Mouse (Mus musculus): ENCODE measurements around the gene Gnat2.
A peak's percentile ranks its signal among the peaks of the same experiment; 100 is the strongest.

Gene Gnat2

DNA sequence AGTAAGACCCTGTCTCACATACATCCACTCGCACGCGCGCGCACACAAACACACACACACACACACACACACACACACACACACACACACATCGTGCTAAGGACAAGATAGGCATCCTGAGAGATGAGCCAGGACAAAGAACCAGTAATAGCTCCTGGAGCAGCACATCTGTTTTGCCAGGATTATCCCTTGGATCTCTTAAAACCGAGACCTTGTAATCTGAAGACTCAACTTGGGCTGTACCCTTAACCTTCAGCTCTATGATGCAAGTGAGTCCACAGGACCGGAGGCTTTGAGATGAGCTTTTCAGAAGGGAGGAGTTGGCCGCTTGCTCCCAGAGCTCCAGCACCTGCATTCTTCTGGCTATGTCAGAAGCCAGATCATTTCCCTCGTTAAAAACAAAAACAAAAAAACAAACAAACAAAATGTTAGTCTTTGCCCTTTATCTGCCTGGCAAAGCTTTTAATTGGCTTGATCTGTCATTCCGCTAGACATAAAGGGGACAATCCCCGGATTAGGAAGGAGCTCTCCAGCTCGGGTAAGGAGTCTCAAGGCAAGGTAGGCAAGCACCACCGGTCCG is at the start of gene Gnat2:
Gnat2 (plus strand) TSS at position 254 of the 580 bp plus-strand sequence.
- no peak for DNase-seq (ENCODE audit: low spot score)

DNA sequence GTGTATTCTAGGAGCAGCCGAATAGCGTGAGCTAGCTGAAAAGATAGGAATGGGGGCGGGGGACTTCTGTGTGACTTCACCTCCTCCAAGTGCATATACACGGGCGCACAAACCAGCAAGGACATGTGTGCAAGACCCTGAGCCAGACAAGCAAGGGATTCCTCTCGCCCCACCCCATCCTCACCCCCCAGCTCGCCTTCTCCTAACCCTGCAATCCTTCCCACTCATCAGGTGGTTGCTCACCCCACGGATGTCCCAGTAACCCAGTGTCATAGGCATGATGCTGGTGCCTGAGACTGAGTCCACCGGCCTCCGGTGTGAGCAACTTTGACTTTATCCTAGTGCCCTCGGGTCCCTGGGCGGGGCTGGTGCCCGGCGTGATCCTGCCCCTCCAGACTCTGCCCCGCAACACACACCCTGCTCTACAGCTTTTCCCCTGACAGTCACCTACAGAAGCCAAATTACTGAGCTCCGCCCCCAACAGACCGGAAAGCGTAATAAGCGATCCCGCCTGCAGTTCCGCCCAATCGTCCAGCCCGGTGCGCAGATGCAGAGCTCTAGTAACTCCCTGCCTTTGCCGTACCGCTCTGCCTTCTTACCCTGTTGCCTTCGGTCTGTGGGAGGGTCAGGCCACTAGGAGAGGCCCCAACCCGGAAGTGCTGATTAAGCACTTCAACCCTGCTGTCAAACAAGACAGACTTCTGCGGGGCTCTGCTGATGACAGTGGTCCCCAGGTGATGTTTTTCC is 48.0 kb upstream of the Gnat2 start, which contains the start of gene Gstm4:
Gstm4 (minus strand) TSS at position 501 of the 747 bp plus-strand sequence.
- peak; percentile 88 for DNase-seq (ENCODE audit: low spot score)

DNA sequence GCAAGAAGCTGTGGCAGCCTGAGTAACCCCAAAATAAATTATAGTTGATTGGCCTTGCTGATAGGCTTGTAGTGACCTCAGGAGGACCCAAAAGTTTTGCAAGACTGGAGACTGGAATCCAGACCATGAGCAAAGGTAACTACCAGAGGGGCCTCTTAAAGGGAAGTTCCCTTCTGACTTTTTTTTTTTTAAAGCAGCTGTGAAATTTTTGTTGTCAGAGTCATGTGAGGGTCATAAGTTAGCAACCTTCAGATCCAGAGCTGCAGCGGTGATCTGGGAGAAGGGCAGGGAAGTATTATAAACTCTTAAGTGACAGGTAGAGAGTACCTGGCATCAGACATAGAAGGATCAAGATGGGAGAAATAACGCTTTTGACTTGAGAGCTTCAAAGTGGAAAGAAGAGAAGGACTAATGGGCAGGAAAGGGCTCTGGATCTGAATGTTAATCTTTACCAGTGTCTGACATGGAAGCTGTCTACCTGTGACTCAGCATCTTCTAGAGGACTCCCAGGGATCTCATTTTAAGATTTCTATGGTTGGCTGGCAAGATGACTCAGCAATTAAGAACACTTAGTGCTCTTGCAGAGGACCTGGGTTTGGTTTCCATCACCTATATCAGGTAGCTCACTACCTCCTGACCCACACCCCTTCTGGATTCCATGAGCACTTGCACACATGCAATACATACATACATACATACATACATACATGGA is 45.5 kb upstream of the Gnat2 start:
- no peak for DNase-seq (ENCODE audit: low spot score)

DNA sequence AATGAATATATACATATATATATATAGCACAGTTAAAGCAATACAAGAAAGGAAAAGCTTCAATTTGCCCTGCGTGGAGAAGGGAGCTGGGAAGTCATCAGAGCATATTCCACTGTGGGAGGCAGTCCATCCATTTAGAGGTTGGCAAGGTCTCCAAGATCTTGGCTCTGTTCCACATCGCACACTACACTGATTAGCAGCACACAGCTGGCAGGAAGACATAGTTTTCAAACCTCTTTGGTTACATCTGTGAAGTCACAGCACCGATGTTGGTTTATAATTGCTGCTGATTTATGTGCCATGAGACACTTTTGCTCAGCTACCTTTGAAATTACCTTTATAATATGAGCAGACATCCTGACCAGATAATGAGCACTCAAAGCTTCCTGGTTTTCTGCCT is 44.3 kb upstream of the Gnat2 start:
- DNase-seq (ENCODE audit: low spot score): no peak

DNA sequence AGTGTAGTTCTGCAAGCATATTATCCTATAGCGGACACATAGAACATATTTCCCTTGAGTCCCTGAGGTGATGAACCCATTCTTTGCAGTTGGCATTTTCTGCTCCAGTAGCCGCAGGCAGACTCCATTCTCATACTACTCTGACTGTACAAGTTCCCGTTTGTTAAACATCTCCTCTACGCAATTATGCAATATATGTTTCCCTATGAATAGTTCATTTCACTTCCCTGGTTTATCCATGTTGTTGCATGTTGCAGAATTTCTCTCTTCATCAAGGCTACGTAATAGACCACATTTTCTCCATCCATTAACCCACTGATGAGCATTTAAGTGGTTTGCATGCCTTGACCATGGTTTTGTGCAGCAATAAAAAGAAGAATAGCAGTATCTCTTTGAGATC is 42.1 kb upstream of the Gnat2 start:
- no peak for DNase-seq (ENCODE audit: low spot score)

DNA sequence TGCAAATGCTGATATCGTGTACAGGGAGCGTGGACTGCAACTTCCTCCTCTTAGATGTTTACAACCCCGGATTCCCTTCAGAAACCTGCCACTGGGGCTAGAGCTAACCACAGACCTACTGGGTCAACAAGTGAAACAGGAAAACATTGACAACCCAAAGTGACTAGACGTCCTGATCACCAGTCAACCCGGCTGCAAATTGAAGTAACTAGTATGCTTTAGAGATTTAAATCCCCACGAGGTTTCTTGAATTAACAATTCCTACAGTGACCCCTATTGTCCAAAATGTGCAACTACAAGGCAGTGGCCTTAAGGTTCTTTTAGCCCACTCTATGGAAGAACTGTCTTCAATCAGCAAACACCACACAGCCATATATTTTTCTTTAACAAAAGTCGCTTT is 31.2 kb upstream of the Gnat2 start:
- peak; percentile 75 for DNase-seq (ENCODE audit: low spot score)

DNA sequence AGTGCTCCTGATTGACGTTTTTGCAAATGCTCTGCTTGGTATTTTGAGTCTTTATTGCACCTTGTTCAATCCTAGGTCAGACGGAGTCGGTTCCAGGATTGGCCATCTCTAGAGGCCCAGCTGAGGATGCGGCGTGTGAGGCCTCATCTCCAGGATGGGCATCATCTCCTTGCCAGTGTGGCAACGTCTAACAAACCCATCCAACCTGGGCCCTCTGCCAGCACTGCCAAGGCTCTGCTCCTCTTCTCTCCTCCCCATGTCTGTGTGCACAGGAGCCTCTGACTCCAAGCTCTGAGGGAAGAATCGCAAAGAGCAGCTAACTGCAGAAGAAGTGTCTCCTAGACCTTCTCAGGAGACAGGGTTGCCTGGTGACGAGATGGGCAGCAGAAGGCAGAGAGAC is 29.9 kb upstream of the Gnat2 start:
- DNase-seq (ENCODE audit: low spot score): no peak

DNA sequence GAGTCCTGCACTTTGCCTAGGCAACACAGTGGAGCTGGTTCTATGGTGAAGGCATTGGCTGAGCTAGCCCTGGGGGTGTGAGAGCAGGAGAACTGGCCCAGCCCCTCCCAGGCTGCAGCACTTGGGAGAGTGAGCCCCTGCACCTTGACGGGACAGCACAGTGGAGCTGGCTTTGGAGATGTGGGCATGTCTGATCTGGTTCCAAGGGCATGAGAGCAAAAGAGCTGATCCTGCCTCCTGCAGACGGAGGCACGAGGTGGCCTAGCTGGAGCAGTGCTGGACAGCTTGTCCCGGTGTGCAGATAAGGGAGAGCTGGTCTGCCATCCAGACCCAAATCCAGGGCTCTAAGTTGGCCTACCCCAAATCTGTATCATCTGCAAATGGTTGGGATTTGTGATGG is 27.9 kb upstream of the Gnat2 start:
- DNase-seq (ENCODE audit: low spot score): no peak

DNA sequence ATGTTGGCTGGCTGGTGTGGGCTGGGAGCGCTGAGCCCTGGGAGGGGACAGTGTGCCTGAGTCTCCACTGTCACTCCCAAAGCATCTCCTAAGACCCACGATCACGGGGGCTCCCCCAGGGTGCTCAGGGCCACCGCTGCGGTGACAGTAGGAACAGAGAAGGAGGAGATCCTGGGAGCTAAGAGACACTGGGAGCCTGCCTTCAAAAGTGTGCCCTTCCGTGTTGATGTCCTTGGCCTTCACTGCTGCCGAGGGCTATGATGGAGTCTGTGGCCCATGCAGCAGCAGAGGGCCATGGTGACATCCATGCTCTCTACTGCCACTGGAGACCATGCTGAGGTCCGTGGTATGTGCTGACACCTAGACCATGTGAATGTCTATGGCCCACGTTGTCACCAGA is 27.0 kb upstream of the Gnat2 start:
- DNase-seq (ENCODE audit: low spot score): no peak

DNA sequence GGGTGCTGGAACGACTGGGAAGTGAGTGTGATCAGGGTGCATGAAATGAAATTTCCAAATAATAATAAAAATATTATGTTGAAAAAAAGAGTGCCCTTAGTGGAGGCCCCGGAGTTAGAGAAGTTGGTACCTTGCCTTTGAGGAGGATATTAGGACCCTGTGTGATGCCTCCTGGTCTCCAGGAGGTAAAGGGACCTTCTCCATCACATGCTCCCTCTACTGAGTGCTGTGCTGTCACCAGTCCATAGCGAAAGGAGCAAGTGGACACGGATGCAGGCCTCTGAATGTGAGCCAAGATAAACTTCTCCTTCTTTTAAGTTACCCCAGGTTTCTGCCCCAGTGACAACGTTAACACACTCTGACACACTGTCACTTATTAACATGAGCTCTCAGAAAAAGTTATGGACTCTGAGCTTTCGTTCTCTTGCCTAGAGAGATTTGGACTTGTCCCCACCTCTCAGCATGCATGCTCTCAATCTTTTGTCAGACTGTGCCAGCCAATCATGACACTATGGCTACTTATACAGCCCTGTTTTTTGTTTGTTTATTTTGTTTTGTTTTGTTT is 25.1 kb upstream of the Gnat2 start:
- DNase-seq (ENCODE audit: low spot score): no peak

DNA sequence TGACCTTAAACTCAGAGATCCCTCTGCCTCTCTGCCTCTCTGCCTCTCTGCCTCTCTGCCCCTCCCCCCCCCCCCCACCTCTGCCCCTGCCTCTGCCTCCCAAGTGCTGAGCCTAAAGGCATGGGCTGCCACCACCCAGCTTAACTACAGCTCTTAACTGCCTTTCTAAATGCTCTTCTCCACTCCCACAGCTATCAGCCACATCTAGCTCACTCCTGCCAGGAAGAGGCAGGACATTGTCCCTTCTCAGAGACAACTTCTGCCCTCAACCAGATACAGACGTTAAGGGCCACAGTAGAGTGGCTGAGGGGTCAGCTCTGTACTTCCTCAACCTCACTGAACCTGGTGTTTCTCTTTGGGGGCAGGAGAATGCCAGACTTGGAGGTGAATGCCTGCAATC is 23.8 kb upstream of the Gnat2 start:
- no peak for DNase-seq (ENCODE audit: low spot score)

DNA sequence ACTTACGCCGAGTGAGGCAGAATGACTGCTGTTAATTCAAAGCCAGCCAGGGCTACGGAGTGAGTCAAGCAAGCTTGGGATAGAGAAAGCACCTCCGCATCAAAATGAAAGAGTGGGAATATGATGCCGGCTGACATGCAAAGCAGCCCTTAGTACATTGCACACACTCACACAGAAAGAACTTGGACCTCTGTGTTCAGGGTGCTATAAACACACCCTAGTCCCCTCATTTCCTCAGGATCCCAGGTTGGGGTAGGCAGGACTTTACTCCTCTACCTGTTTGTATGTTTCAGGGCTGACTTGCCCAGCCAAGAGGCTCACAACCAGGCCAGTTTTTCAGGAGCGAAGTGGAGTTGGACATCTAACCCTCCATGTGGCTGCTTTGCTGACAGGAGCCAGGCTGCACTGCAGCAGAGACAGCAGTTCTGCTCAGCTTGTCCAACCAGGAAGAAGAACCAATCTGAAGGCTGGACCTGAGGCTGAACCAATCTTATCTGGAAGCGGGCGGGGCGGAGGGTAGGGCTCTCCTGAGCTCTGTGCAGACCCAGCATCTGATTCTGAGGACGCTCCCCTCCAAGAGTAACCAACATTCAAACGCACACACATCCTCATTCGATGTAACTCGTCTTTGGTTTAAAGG is 23.2 kb upstream of the Gnat2 start:
- no peak for DNase-seq (ENCODE audit: low spot score)

DNA sequence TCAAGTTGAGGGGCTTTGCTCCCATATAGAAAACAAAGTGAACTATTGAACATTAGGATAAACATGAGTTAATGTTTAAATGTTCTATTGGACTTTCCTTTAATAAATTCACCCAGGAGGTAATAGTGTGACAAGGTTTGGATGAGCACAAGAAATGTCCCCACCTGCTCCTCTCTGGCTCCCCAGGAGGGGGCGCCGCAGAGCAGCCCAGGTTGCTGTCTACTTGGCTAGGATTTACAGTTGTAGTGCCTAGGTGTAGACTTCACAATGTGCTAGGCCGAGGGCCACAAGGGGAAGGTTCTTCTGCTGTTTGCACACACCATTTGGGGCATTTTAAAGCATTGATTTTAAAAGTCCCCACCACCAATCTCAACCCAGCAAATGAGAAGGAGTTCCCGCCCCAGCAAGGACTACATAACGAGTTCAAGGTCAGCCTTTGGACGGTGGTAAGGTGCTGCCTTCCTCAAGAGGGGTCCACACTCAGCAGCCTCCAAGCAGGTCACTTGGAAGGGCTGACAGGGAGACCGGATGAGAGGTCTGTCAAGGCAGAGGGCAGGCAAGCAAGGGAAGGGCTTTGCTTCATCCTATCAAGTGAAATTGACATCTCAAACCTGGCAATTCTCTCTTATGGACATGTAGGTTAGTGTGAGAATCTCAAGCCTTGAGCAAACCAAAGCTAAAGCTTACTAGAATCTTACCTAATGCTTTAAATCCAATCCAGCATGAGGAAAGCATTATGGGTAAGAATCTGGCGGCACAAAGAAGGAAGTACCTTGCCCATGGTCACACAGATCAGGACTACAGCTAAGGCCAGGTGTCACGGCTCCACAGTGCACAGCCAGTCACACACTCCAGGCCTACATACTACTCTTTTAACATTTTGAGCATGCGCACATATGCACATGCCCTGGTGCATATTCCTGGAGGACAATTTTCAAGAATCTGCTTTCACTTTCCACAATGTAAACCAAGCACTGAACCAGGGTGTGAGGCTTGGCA is 22.0 kb upstream of the Gnat2 start:
- DNase-seq (ENCODE audit: low spot score): peak; percentile 70

DNA sequence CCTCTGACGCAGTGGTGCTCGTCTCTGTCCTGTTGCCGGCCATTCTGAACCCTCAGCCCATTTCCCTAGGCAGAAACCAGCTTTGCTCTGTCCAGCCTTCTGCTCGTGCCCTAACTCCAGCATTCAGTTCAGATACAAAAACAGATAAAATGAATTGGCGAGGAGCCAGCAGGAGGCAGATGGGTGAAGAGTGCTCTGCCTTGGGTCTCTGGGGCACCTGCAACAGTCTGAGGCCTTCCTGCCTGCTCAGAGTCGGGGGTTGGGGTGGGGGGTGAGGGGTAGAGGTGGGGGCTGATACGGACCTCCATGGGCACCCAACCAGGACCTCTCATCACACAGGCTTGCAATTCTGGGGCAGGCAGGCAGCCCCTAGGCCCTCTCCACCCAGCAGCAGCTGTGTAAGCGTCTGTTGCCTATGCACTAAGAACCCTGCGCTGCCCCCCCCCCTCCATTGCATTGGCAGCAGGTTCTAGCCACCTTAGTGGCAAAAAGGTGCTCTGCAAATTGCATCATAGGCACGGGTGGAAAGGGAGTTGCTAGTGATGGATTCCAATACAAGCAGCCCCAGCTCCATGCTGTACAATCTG is 19.5 kb upstream of the Gnat2 start:
- no peak for DNase-seq (ENCODE audit: low spot score)

DNA sequence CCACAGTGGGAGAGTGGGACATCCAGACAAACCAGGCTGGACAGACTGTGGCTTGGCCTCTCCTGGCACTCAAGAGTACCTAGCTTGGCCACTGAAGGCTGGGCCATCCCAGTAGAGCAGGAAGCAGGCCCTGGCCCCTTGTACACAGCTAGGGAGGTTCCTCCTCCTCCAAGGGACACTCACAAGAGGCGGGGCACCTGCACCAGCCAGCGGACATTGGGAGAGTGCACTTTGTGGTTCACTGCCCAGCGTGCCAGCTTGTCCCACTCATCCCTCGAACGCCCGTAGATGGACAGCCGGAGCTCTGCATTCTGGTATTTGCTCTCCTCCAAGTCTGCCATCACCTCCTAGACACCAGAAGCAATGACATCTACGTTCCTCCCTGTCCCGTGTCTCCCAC is 15.8 kb upstream of the Gnat2 start:
- no peak for DNase-seq (ENCODE audit: low spot score)

DNA sequence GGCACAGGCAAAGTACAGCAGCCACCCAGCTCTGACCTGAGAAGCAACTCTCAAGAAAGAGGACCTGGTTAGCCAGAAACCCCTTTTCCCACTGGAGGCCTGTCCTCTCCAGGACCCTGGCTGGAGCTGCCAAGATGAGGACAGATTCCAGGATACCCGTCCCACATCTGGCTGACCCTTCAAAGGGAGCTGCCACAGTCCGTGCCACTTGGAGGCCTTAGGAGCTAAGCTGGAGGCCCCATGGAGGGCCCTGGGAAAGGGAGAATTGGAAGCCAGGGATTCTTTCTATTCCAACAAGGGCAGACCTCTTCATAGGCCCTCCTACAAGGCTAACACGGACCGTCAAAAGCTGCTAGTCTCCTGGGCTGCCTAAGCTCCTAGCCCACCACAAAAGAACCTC is 10.9 kb upstream of the Gnat2 start:
- DNase-seq (ENCODE audit: low spot score): no peak

DNA sequence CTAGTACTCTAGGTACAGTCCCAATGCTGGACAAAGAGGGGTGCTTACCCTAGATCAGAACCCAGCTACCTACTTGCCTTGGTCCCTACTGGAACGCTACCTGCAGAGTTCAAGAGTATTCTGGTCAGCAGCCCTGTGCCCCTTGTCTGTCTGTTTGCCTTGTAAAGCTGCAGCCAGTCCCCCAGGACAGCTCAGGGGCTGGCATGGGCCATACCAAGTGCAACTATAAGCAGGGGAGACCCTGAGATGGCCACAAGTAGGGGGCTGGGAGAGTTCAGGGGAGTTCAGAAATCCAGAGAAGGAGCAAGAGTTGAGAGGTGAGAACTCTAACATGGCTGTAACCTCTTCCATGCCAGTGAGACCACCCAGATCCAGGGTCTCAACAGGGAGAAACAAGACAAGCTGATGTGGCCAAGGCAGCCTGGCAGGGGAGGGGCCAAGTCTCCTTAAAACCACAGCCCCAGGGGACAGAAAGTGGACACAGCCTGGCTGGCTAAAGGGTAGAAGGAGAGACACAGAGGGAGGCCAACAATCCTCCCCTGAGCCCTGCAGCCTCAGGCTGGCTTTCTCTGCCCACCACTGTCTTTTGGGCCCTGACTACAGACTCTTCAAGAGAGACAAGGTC is 10.2 kb upstream of the Gnat2 start:
- DNase-seq (ENCODE audit: low spot score): no peak

DNA sequence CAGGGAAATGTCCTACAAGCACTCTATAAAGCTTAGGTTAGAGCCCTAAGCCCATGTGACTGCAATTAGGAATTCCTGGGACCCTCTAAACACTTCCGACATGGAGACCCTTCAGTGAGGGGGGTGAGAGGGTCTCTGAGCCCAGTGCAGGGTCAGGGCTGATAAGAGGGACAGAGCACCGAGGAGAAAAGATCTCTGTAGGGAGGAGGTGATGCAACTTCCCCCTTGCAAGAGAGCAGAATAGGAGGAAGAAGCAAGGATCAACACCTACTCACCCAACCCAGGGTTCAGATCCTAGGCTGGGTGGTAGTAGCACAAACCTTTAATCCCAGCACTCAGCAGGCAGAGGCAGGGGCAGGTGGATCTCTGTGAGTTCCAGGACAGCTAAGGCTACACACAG is 9.4 kb upstream of the Gnat2 start:
- no peak for DNase-seq (ENCODE audit: low spot score)

DNA sequence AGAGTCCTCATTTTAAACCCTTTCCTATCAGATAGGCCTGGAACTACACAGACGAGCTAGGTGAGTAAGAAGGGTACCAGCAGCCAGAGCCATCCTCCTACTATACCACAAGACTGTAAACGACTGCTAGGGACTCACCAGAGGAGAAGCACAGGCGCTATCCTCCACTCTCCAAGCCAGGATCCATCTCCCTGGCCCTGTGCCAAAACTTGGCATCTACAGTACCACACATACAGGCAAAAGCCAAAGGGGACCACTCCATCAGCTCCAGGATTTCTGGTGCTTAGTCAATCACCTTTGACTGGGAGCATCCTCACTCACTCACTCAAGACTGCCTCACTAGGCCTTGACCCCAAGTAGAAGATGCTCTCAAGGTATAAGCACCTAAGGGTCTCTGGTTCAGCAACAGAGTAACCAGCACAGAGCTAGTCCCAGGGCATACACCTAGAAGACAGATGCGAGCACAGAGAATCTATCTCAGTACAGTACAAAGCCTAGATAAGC is 8.6 kb upstream of the Gnat2 start:
- DNase-seq (ENCODE audit: low spot score): no peak

DNA sequence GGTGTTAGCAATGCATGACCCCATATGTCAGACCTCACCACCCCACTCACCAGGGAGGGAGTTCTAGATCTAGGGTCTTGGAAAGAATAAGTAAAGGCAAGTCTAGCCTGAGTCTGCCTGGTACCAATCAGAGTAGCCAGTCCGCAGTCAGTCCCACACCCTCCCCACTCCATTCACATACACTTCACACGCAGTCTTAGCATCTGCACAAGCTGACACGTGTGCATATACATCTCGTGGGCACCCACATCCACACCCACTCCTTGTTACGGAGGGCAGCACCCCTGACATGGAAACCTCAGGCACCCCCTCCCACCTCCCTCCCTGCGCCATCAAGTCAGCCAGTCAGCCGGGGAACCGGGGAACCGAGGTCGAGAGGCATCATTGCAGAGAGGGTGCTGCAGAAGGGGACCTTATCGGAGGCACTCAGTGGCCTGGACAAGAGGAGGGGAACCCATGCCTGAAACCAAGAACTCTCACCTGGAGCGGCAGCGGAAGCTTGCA is 7.8 kb upstream of the Gnat2 start:
- no peak for DNase-seq (ENCODE audit: low spot score)
